Mouse (Mus musculus) adrenal gland, adult (tissue): ENCODE measurements around the gene Fosl1.

Experiments
- DNase-seq, 2 experiments: peaks; one replicate each; pipeline ENCODE4 v3.0.0; 2022 to 2023; ENCODE audit warnings: low spot score in 1 of 2; ENCODE audit not compliant: inconsistent age in 2 of 2

Gene Fosl1

GRCm38 (mm10) chr19:5424782-5425741, 22.3 kb upstream of the Fosl1 start, which contains the start of the genes Drap1 and AI837181:
TSS of gene Drap1 (minus strand) at chr19:5424979.
TSS of gene AI837181 (plus strand) at chr19:5425144.
- DNase-seq = peak; percentile 93 to 98

- DNase-seq = peak; percentile 46 to 60
These were observed 21.3 kb upstream of the Fosl1 start for GRCm38 (mm10) chr19:5425906-5426565.

- no peak for DNase-seq
These were observed 20.6 kb upstream of the Fosl1 start for GRCm38 (mm10) chr19:5426640-5427290.

GRCm38 (mm10) chr19:5428083-5428482, 19.3 kb upstream of the Fosl1 start:
- DNase-seq = peak in 1 of 2 experiments; percentile 81

DNA sequence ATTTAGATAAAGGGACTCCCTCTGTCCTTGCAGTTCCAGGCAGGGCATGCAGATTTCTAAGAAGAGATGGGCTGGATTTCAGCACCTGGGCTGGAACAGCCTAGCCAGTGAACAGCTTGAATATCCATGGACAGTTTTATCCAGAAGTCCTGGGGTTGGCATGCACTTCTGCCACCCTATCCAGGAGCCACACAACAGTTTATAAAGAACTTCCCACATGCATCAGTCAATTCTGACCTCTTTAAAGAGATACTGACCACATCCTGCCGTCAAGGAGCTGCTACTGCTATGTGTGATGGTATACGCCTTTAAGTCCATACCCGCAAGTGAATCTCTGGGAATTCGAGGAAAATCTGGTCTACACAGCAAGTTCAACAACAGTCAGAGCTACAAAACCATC, 18.1 kb upstream of the Fosl1 start:
- no peak for DNase-seq

GRCm38 (mm10) chr19:5429806-5430205, 17.5 kb upstream of the Fosl1 start:
- peak; percentile 90 to 95 for DNase-seq

DNA sequence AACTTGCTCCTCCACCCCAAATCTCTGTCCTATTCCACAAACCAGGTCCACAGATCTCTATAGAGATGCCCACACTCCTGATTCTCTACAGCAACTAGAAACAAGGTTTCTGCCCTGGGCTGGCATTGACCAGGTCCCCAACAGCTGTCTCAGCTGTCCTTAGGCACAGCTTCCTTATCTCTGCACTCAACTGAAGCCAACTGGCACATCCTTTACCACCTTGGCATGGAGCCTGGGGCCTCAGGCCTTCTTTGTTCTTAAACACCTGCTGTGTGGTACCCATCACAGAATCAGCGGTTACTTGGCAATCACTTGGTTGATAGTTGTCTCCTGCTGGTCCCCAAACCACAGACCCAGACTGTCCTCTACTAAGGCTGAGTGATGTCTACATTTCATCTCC, 16.9 kb upstream of the Fosl1 start:
- DNase-seq = peak in 1 of 2 experiments; percentile 71

DNA sequence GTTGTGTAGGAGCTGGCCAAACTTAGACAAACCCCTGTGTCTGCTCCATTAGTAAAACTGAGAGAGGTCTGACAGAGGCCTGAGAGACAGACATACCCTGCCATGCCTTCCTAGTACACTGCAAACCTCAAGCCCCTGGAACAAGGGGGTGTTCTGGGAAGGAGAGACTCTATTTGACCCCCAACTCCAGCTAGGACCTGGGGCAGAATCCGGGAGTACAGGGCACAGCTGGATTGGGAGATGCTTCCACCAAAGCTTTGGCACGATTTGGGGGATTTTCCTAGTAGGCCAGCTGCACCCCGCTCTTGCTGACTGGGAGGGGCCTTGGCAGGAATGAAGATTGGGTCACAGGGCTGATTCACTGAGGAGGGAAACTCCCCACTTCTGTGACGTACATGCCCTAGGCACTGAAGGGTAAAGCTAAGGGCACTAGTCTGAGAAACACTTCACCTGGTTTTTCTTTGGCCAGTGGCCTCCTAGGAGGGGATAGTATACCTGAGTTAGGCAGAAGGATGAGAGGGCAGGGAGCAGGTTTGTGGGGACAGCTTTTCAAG, 15.4 kb upstream of the Fosl1 start:
- DNase-seq = peak in 1 of 2 experiments; percentile 75

- DNase-seq = peak; percentile 66 to 87
These were observed 14.1 kb upstream of the Fosl1 start for GRCm38 (mm10) chr19:5432992-5433852.

GRCm38 (mm10) chr19:5433951-5434350, 13.4 kb upstream of the Fosl1 start:
- DNase-seq = no peak

DNA sequence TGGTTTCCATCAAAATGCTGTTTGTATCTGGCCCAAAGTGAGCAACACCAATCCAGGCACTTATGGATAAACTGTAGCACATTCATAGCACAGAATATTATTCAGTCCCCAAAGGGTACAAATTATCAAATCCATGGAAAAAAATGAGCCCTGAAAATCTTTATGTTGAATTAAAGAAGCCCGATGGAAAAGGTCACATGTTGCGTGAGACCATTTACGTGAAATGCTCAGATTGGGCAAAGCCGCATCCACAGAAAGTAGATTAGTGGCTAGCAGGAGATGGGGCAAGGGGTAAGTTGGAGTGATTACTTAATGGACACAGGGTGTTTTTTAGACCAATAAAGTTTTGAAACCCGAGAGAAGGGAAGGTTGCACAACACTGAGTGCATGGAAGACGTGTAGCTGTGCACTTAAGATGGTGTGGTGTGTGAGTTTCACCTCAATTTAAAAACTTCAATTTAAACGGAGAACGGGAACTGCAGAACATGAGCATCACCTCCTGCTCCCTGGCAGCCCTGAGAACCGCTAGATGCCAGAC, 2.9 kb upstream of the Fosl1 start:
- DNase-seq = no peak

DNA sequence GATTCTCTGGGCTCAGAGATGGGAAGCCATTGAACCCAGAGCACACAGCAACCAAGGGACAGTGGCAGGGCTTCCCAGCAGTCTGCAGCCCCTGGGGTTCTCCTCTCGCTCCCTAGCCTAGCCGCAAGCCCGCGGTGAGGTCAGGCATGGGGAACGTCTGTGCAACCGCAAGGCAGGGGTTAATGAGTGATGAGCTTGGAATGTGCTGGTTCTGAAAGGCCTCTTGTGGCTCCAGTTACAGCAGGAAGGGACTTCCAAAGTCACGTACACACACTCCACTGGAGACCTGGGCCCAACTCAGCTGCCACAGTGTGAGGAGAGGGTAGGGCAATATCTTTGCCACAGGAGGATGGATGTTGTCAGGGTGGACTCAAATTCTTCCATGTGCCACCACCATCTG, 2.4 kb upstream of the Fosl1 start:
- DNase-seq = no peak

DNA sequence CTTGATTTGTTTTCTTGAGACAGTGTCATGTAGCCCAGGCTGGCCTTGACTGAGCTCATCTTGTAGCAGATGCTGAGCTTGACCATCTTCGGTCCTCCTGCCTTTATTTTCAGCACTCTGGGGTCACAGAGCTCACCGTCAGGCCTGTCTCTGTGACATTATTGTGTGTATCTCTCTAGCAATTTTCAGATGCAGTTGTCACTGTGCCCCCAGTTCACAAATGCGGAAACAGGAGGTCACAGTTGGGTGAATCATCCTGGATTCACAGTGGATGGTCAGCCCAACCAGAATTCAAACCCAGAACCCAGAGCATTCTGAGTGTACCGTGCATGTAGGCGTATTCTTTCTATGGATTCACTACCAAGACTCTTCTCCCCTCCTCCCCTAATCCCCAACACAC, 1.6 kb upstream of the Fosl1 start:
- no peak for DNase-seq

DNA sequence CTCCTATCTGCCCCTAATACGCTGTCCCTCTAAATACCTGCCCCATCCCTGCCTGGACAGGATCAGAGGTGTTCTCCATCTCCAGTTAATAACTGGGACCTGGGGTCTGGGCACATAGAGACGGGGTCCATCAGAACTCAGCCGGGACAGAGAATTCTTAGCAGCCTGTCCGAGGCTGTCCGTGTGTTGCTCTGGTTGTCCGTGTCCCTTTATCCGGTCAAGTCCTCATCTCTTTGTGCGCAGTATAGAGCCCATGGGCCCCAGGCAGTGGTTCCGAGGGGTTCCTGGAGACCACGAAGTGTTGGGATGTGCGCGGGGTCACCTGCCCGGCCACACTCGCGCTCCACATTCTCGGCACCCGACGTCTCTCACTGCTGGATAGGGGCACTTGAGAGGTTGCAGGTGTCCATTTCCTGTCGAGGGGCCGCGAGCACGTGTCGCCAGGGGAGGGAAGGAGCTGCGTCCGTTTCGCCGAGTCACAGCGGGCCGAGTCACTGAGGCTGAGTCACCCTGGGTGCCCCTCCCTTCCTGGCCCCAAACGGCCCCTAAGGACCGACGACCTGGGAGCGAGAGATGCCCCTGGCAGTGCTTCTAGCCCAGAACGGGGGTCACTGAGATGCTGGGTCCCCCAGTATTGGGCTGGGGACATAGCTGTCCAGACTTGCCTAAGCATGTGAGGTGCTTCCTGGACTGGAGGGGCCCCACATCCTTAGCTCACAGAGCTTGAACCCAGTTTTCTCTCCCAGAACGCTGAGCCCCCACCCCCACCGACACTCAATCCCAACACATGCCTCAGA, 1.2 kb downstream of the Fosl1 start:
- DNase-seq = peak; percentile 65 to 74

DNA sequence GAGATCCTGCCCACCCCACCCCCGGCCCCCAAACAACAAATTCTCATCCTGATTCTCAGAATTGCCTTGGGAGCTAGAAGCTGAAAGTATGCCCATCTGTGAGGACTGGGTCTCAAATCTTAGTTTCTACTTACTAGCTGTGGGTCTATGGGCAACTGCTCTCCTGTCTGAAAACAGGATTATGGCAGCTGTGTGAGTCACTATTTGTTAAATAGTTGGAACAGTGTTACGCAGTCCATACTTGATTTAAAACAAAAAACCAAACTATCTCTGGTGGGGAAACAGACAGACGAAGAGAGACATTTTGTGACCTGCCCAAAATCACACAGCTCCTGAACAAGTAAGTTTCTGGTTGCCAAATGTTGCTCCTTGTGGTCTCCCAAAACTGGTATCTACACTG, 2.3 kb downstream of the Fosl1 start:
- DNase-seq = no peak

DNA sequence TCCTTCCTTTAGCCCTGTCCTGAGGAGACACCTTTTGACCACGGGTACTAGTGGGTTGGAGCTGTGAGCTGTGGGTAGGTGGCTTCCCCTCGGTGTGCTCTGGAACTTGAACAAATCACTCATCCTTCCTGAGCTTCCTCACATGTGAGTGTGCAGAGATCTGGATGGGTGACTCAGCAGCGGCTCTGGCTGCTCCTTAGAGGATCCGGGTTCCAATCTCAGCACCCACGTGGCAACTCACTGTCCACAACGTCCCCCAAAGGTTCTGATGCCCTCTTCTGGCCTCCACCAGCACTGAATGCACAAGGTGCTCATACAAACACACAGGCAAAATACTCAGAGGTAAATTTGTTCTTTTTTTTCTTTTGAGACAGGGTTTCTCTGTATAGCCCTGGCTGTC, 4.4 kb downstream of the Fosl1 start:
- DNase-seq = no peak

DNA sequence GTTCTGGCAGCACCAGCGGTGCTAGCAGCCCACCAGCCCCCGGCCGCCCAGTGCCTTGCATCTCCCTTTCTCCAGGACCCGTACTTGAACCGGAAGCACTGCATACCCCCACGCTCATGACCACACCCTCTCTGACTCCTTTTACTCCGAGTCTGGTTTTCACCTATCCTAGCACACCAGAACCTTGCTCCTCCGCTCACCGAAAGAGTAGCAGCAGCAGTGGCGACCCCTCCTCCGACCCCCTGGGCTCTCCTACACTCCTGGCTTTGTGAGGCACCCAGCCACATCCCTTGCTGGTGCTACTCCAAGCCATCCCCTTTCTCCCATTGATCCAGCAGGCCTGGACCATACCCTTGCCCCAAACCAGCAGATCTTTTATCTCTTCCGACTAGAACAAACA, 7.7 kb downstream of the Fosl1 start:
- DNase-seq = no peak

DNA sequence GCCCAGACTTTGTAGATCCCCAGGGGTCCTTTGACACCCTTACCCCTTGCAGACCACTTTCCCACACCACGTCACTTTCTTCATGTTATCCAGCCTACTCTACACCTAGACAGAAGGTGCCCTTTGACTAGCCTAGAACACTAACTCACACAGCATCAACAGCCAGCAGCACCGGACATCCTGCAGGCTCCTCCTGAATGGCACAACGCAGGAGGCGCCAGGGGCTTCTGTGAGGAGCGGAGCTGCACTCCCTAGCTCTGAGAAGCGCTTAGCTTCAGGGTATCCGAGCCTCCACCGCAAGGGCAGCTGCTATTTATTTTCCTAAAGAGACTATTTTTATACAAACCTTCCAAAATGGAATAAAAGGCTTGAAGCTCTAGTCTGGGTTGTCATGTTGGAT, 8.2 kb downstream of the Fosl1 start:
- no peak for DNase-seq

DNA sequence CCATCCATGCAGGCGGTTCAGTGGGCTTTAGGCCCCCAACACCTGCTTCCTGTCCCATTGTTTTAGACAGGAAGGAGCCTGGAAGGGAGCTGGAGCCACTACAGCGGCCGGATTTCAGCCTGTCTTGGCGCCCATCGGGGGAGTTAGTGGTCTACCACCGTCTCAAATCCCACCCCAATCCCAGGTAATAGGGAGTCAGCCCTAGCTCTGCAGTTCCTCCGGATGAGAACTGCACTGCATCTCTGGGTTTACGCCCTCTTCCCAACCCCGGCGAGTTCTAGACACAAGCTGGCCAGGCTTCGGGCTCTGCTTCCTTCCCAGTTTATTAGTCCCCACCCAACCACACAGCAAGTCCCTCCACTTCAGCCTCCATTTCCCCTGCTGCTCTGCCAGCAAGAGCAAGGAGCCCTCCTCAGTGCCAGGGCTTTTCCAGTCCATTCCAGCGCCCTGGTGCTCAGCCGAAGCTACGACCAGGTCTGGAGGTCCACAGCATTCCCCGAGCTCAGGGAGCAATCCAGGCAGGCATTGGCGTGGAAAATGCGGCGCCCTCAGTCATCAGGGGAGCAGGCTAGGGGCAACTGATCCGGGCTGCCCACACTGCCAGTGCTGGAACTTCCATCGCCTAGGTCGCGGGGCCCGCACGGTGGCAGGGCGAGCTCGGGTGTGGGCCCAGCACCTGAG, 9.0 kb downstream of the Fosl1 start:
- no peak for DNase-seq
